Mouse (Mus musculus): Measurements from ENCODE around the gene Chrna9.

Chrna9 gene

DNA sequence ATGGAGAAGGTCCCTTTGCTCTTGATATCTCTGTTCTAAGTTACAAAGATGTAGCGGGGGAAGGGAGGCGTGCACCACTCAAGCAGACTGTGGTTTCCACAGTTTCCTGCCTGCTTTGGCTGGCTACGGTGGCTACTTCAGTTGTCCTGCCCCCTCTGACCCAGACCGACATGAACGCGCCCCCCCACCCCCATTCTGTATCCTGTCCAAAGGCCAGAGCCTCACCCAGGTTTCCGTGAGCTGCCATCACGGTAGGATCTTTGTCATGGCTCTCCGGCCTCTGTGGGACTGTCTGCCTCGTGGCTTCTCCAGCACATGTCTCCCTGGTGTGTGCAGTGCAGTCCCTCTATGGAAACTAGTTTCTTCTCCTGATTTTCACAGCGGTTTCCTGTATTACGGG lies 15.4 kb upstream of the Chrna9 start:
- no peak for DNase-seq (ENCODE audit: low read depth, low spot score)

GRCm38 (mm10) chr5:65919904-65920303 lies 14.8 kb upstream of the Chrna9 start:
- no peak for DNase-seq (ENCODE audit: low read depth, low spot score)

DNA sequence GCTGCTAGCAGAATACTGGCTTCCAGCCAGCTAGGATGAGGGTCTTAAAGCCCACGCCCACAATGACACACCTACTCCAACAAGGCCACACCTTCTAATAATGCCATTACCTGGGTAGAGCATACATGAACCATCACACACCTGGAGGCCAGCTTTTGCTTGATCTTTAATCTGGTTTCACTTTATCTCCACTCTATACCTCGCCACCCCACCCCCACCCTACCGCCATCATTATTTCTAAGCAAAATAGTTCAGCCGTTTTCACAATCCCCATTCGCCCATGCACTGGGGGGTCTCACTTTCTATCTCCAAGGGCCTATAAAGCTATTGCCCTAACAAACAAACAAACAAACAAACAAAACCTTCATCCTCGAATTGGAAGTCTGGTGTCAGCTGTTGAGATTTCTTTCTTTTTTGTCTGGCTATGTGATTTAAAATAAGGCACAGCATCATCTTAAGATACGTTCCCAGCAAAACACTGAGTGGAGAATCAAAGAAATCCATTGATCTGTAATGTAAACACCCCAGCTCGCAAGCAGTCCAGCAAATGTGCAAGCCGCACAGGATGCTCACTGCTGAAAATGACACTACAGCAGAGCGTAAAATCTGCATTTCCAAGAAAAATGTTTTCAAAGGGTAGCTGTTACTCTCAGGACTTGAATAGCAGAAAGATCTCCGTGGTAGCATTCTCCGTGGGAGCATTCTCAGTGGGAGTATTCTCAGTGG lies 13.9 kb upstream of the Chrna9 start:
- DNase-seq (ENCODE audit: low read depth, low spot score) = no peak

DNA sequence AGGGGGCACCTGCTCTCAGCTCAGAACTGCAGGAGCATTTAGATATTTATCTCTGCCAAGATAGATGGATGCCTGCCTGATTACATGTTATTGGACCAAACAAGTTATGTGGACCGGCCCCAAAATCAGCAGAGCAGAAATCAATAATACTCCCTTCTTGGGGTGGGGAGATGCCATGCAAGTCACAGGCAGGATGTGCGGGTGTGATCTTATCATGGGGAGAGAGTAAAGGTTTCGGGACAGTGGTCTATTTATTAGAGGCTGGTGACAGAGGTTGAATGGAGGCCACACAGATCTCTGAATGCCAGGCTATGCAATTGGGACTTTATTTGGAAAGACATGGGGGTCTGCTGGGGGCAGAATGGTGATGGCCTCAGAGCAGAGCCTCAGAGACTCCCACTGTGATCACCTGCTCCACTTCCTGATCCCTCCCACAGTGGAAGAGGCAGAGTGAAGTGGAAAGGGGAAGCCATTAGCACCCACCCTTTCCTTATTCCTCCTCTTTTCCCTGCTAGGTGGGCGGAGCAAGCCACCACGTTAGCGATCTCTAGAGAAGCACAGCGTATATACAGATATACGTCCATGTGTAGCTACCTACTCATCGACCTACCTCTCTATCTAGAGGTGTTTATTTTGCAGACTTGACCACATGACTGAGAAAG lies 13.1 kb upstream of the Chrna9 start:
- DNase-seq (ENCODE audit: low read depth, low spot score) = no peak

DNA sequence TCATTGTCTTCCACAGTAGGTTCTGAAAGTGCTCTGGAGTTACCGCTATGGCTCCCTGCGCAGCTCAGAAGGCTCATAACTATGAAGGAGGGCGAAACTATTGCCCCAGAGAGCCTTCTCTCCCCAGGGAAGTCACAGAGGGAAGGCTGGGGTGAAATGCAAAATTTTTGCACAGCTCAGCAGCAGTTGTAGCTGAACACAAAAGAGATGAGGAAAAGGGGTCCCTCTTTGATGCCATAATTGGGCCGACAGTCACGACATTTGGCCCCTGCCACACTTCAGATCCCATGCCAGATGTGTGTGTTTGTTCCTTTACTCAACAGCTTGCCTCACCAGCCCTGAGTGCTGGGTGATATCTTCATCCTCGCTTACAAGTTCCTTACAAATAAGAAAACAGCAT lies 8.1 kb upstream of the Chrna9 start:
- DNase-seq (ENCODE audit: low read depth, low spot score) = no peak

- DNase-seq (ENCODE audit: low read depth, low spot score) = no peak
Observed at GRCm38 (mm10) chr5:65929162-65929561, 5.6 kb upstream of the Chrna9 start.

DNA sequence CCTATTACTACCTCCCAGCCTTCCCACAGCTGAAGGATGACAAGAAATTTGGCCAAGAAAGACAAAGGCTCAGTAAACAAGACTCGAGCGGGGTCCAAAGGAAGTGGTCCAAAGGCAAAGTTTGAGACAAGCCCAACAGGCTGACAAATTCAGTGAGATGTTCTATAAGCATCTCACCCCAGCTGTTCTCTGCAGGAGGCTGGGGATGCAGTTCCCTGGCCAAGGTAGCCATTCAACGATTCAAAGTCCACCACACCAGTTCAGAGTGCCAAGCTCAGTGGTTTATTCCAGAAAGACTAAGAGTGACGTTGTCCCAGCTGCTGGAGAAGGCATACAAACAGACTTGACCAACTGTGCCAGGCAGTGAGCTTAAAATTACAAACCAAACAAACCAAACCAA lies 4.5 kb upstream of the Chrna9 start:
- DNase-seq (ENCODE audit: low read depth, low spot score) = no peak

GRCm38 (mm10) chr5:65933258-65933657 lies 1.5 kb upstream of the Chrna9 start:
- no peak for DNase-seq (ENCODE audit: low read depth, low spot score)

DNA sequence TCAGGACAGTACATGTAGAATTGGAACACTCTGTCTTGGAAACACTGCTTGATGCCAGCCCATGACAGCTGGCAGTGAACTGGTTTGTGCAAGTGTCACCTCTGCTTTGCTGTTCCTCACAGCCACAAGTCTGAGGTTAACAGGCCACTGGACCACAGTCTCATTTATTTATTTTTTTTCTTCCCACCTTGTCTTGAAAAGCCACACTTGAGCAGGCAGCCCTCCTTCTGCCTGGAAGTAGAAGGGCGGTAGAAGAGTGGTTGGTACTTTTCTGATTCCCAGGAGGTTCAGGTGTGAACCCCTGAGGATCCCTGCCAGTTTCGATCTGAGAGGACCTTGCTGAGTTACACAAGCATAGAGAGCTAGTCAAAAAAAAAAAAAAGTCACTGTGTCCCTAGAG lies 957 bp upstream of the Chrna9 start:
- DNase-seq (ENCODE audit: low read depth, low spot score) = no peak

- DNase-seq (ENCODE audit: low read depth, low spot score) = peak; percentile 41
Observed at GRCm38 (mm10) chr5:65937011-65937726, 2.4 kb downstream of the Chrna9 start.

DNA sequence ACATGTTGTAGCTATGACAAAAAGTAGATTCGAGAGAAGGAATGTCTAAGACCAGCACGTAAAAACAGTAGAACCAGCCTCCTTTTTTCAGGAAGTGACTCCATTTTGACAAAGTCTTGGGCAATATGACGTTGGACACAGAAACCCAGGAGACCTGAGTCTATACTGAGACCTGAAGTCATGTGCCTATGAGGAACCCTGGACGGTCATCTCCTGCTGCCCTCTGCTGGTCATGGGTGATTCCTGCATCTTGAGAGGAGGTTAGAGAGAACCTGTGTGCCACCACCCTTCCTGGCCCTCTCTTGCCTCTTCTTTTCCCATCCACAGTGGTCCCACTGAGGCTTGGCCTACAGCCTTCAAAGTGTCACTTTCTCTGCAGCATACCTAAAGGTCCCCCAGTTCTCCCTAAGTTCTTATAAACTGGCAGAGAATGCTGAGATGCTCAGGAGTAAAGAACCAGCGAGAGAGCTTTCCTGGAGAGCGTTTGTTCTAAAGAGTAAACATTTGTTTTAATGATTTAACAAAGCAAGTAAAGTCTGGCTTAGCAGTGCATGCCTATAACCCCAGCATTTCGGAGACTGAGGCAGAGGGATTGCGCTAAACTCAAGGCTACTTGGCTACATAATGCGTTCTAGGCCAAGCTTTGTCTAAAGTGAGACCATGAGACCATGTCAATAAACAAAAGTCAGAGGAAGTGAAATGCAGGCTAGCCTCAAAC lies 3.4 kb downstream of the Chrna9 start:
- DNase-seq (ENCODE audit: low read depth, low spot score) = peak; percentile 83

- DNase-seq (ENCODE audit: low read depth, low spot score) = no peak
Observed at GRCm38 (mm10) chr5:65941145-65941544, 6.4 kb downstream of the Chrna9 start.

GRCm38 (mm10) chr5:65949822-65950221 lies 15.1 kb downstream of the Chrna9 start:
- DNase-seq (ENCODE audit: low read depth, low spot score) = no peak

DNA sequence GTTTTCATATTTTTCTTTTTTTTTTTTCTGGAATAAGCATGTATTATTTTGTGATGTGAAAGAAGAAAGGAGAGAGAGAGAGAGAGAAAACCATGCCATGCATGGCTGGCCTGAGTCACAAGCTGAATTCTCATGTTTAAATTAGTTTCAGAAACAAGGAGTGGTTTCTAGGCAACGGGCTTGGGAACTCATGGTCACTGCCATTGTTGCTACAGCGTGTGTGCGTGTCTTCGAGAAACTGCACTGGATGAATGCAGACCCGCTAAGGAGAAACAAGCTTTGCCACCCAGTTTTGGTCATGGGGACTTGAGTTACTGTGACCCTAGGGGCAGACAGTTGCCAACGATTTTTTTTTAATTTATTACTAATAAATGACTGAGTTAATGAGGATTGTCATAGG lies 15.5 kb downstream of the Chrna9 start:
- peak; percentile 80 for DNase-seq (ENCODE audit: low read depth, low spot score)

GRCm38 (mm10) chr5:65950679-65951512 lies 16.2 kb downstream of the Chrna9 start:
- peak; percentile 62 for DNase-seq (ENCODE audit: low read depth, low spot score)

DNA sequence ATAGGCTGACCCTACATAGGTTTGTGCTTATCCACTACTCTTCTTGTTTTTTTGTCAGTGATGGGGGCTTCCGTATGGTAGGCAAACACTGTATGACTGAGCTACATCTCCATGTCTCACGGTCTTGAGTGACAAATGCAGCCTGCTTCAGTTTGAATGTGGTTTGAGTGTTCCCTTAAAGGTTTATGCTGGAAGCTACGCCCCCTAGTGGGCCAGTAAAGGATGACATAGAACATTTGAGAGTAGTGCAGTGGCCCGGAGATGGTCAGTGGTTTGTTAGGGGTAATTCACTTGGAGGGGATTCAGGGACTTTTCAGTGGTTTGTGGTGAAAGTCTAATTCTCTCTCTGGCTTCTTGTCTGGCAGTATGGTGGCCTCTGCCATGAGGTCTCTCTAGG lies 16.8 kb downstream of the Chrna9 start:
- DNase-seq (ENCODE audit: low read depth, low spot score) = peak; percentile 36

GRCm38 (mm10) chr5:65954130-65955080 lies 19.7 kb downstream of the Chrna9 start:
- no peak for DNase-seq (ENCODE audit: low read depth, low spot score)

GRCm38 (mm10) chr5:65955343-65956143 lies 20.8 kb downstream of the Chrna9 start:
- peak; percentile 87 for DNase-seq (ENCODE audit: low read depth, low spot score)
